Mouse (Mus musculus) G1E (cell line): ENCODE results near the gene Slc35d3.

ENCODE experiments used
- CTCF ChIP-seq: IDR thresholded peaks from 2 replicates; pipeline ENCODE4 v1.5.1; 2012; ENCODE audit warnings: low read depth, low read length, inconsistent platforms, mixed read lengths
- GATA1 ChIP-seq: IDR thresholded peaks from 2 replicates; pipeline ENCODE4 v1.6.1; 2012; ENCODE audit warnings: borderline replicate concordance, low read length, inconsistent platforms, mixed read lengths
- GATA2 ChIP-seq: IDR thresholded peaks from 2 replicates; pipeline ENCODE4 v1.6.1; 2012; ENCODE audit warnings: low read depth, low read length, inconsistent platforms, borderline replicate concordance
- POLR2AphosphoS5 ChIP-seq: IDR thresholded peaks from 2 replicates; pipeline ENCODE4 v1.6.1; 2012; ENCODE audit warnings: low read depth, low read length, inconsistent platforms; ENCODE audit not compliant: insufficient replicate concordance

DNA sequence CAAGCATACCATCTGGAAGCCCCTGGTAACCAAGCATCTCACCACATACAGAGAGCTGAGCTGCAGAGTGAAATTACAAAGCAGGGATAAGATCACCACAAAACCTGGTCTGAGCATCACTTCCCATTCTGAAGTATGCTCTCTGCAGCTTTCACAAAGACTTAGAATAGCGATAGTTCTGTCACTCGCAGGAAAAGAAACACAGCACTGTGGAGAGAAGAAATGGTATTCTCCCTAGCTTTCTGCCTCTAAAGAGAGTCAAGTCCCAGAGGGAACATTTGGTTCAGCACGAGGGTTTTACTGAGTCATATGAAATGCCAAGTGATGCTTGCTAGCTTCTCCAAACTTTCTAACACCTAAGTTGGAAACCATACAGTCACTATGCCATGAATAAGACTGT, 38.6 kb upstream of the Slc35d3 start:
- no peak for TF ChIP-seq CTCF
- TF ChIP-seq POLR2AphosphoS5 = no peak
- TF ChIP-seq GATA1 = no peak
- TF ChIP-seq GATA2 = no peak
